Mouse (Mus musculus) kidney, adult 2 months (tissue): ENCODE measurements around the gene Zfp691. TPM values are rescaled to one million over a fixed set of nuclear protein-coding genes. Genes with fewer than 3 reads are reported as not detected.
A peak's percentile ranks its signal among the peaks of the same experiment; 100 is the strongest.

ENCODE experiments used
- DNase-seq: peaks from one replicate; pipeline ENCODE4 v3.0.0; 2021
- H3K27ac ChIP-seq: fragments of 200-500 bp; 2 replicates; pipeline ENCODE4 v1.5.1; 2012; ENCODE audit warnings: low read depth, low read length, control low read depth, inconsistent platforms; ENCODE audit not compliant: insufficient read depth
- H3K27me3 ChIP-seq: fragments of 200-500 bp; replicated peaks from 2 replicates; pipeline ENCODE4 v1.6.1; 2012; ENCODE audit warnings: mild to moderate bottlenecking, moderate library complexity, low read length, inconsistent platforms; ENCODE audit not compliant: control insufficient read depth, insufficient read depth
- H3K36me3 ChIP-seq: fragments of 200-500 bp; 2 replicates; pipeline ENCODE4 v1.6.1; 2012; ENCODE audit warnings: mild to moderate bottlenecking, moderate library complexity, low read length, inconsistent platforms; ENCODE audit not compliant: control insufficient read depth, insufficient read depth
- H3K4me1 ChIP-seq: fragments of 200-500 bp; 2 replicates; pipeline ENCODE4 v1.6.1; 2011; ENCODE audit warnings: low read length; ENCODE audit not compliant: control insufficient read depth, insufficient read depth
- H3K4me3 ChIP-seq: fragments of 200-500 bp; 2 replicates; pipeline ENCODE4 v1.5.1; 2011; ENCODE audit warnings: mild to moderate bottlenecking, low read depth, low read length, control low read depth; ENCODE audit not compliant: insufficient read depth
- CTCF ChIP-seq: fragments of 200-500 bp; conservative IDR thresholded peaks from 2 replicates; pipeline ENCODE4 v1.5.1; 2011; ENCODE audit warnings: low read depth, mild to moderate bottlenecking, control low read depth, low read length, moderate library complexity, mixed read lengths; ENCODE audit not compliant: insufficient read depth, insufficient read length
- POLR2A ChIP-seq: fragments of 200-500 bp; IDR thresholded peaks from one replicate; pipeline ENCODE4 v1.6.1; 2011; ENCODE audit warnings: low read depth, low read length, control low read depth
- WGBS: fragments of 180-500 bp; shearing (Covaris S2); methylation state at CpG from one replicate; pipeline ENCODE4 v1.1.7; 2018; 5-methylcytosine and 5-hydroxymethylcytosine counted together
- polyA plus RNA-seq: library from polyadenylated mRNA; depleted of rRNA; stranded (reverse); fragments of >200 nt; gene quantifications from 2 replicates; pipeline ENCODE4 v1.2.3, GENCODE M21; 2012

Gene Zfp691
- polyA plus RNA-seq, 1 experiment: 19.3 TPM

- DNase-seq: no peak
- WGBS: 75% methylated on average over 4 of the region's 4 CpGs
Observed at GRCm38 (mm10) chr4:119185771-119186170, 11.8 kb upstream of the Zfp691 start.

GRCm38 (mm10) chr4:119183525-119183924 lies 9.5 kb upstream of the Zfp691 start:
- Histone ChIP-seq H3K4me3 (no peak overlapping the region), H3K36me3 (no peaks in the 10 kb centered on the region), H3K27ac (no peak overlapping the region), H3K27me3 (no peaks in the 10 kb centered on the region), H3K4me1 (no peaks in the 10 kb centered on the region)
- no peak for TF ChIP-seq POLR2A
- DNase-seq: no peak
- 37% methylated on average over 1 of the region's 1 CpGs for whole genome bisulfite sequencing

More at GRCm38 (mm10) chr4:119185771-119186170, 11.8 kb upstream of the Zfp691 start:
- Histone ChIP-seq H3K36me3 (no peaks in the 10 kb centered on the region), H3K4me3 (no peak overlapping the region), H3K4me1 (no peaks in the 10 kb centered on the region), H3K27ac (no peak overlapping the region), H3K27me3 (no peaks in the 10 kb centered on the region)
- TF ChIP-seq CTCF (no peak), POLR2A (no peak)

- peak; percentile 20 for DNase-seq
- Histone ChIP-seq H3K4me1 (no peaks in the 10 kb centered on the region), H3K27me3 (no peaks in the 10 kb centered on the region), H3K4me3 (no peak overlapping the region), H3K27ac (no peak overlapping the region), H3K36me3 (no peaks in the 10 kb centered on the region)
- 81% methylated on average over 9 of the region's 9 CpGs for WGBS
- TF ChIP-seq POLR2A: no peak
- no peak for TF ChIP-seq CTCF
Observed at GRCm38 (mm10) chr4:119181456-119181855, 7.5 kb upstream of the Zfp691 start.

- Histone ChIP-seq H3K4me1 (no peaks in the 10 kb centered on the region), H3K27me3 (no peaks in the 10 kb centered on the region), H3K27ac (no peak overlapping the region), H3K4me3 (no peak overlapping the region), H3K36me3 (no peaks in the 10 kb centered on the region)
- DNase-seq: no peak
- 68% methylated on average over 4 of the region's 4 CpGs for WGBS
- no peak for TF ChIP-seq POLR2A
- no peak for TF ChIP-seq CTCF
Observed at GRCm38 (mm10) chr4:119180133-119180707, 6.2 kb upstream of the Zfp691 start.

- Histone ChIP-seq H3K4me1 (no peaks in the 10 kb centered on the region), H3K27me3 (no peaks in the 10 kb centered on the region), H3K27ac (peak overlapping the region; percentile 31; the same call in 1 of the 2 replicates), H3K36me3 (no peaks in the 10 kb centered on the region), H3K4me3 (no peak overlapping the region)
- no peak for TF ChIP-seq POLR2A
- 48% methylated on average over 18 of the region's 18 CpGs for WGBS
- peak; percentile 51 for DNase-seq
Observed at GRCm38 (mm10) chr4:119178331-119178730, 4.3 kb upstream of the Zfp691 start.

GRCm38 (mm10) chr4:119177702-119178101 lies 3.7 kb upstream of the Zfp691 start:
- TF ChIP-seq POLR2A (no peak), CTCF (no peak)
- H3K27me3 ChIP-seq: no peaks in the 10 kb centered on the region
- WGBS: 72% methylated on average over 5 of the region's 5 CpGs
- peak; percentile 32 for DNase-seq
- H3K4me1 ChIP-seq: peaks cover 5% of the 10 kb centered on the region; the same call in 1 of the 2 replicates
- no peak overlapping the region for H3K4me3 ChIP-seq
- peak overlapping the region; percentile 31; the same call in 1 of the 2 replicates for H3K27ac ChIP-seq
- no peaks in the 10 kb centered on the region for H3K36me3 ChIP-seq

- no peak for DNase-seq
- Histone ChIP-seq H3K36me3 (no peaks in the 10 kb centered on the region; the same call in 1 of the 2 replicates), H3K27ac (peak overlapping the region; percentile 62; the same call in 1 of the 2 replicates), H3K4me1 (peaks cover 7% of the 10 kb centered on the region; the same call in 1 of the 2 replicates), H3K4me3 (peak overlapping the region; percentile 72), H3K27me3 (no peaks in the 10 kb centered on the region)
- TF ChIP-seq POLR2A: no peak
- no peak for TF ChIP-seq CTCF
- 22% methylated on average over 18 of the region's 18 CpGs for WGBS
Observed at GRCm38 (mm10) chr4:119172919-119173650, 910 bp downstream of the Zfp691 start.
